Mouse (Mus musculus): Measurements from ENCODE around the gene 9230102O04Rik.
A peak's percentile ranks its signal among the peaks of the same experiment; 100 is the strongest.

DNA sequence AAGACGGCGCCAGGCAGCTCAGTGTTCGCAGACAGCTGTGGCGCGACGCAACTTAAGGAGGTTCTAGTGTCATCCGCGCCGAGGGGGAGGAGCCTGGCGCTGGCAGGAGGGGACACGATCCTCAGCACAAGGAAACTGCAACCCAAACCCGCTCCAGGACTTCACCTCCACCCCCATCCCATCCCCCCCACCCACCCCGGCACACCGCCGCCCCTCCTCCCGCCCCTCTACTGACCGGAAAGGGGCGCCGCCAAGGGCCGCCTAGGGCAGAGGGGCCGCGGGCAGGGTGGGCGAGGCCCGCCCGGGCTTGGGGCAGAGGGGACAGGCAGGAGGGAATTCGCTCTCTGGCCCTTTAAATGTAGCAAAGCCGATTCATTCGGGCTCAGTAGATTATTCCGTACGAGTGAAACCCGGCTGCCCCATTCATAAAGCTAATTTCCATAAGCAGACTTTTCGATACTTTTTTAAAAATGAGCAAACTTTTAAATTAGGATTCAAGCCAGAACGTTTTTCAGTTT is 10.7 kb downstream of the 9230102O04Rik start:
- TF ChIP-seq USF1 (IDR thresholded peaks at IDR 0.05; ENCODE audit: low read depth, low read length), result no peak
- TF ChIP-seq RCOR1 (conservative IDR thresholded peaks at IDR 0.05; ENCODE audit: low read depth, low read length), result no peak
- no peak for TF ChIP-seq BHLHE40 (IDR thresholded peaks at IDR 0.05; ENCODE audit: low read depth, low read length)
- no peak for TF ChIP-seq KAT2A (IDR thresholded peaks at IDR 0.05; ENCODE audit: insufficient replicate concordance, low read length)
- TF ChIP-seq POLR2A (IDR thresholded peaks at IDR 0.05; ENCODE audit: low read depth, low read length), result no peak
- TF ChIP-seq SIN3A (IDR thresholded peaks at IDR 0.05; ENCODE audit: low read length), result peak; percentile 49
- no peak for TF ChIP-seq EP300 (IDR thresholded peaks at IDR 0.05; ENCODE audit: low read length)
- no peak for TF ChIP-seq CTCF (conservative IDR thresholded peaks at IDR 0.05 in 1 of 2, IDR thresholded peaks at IDR 0.05 in 1 of 2; ENCODE audit: low read depth in 2 of 2, low read length in 2 of 2)
- TF ChIP-seq ETS1 (conservative IDR thresholded peaks at IDR 0.05; ENCODE audit: low read depth, low read length), result no peak
- no peak for TF ChIP-seq ELF1 (IDR thresholded peaks at IDR 0.05; ENCODE audit: low read depth, low read length)
